Mouse (Mus musculus) ES-Bruce4 (cell line): ENCODE results near the gene Farsa. TPM values are rescaled to one million over a fixed set of nuclear protein-coding genes. Genes with fewer than 3 reads are reported as not detected.

ENCODE experiments used
- H3K27ac ChIP-seq: 2 replicates; pipeline ENCODE4 v1.5.1; 2012; ENCODE audit warnings: low read length, inconsistent platforms; ENCODE audit not compliant: insufficient read depth
- H3K27me3 ChIP-seq: 2 replicates; pipeline ENCODE4 v1.6.1; 2012; ENCODE audit warnings: mild to moderate bottlenecking, low read length, inconsistent platforms; ENCODE audit not compliant: control insufficient read depth, poor library complexity, insufficient read depth, severe bottlenecking
- H3K36me3 ChIP-seq: 2 replicates; pipeline ENCODE4 v1.6.1; 2012; ENCODE audit warnings: inconsistent platforms, mild to moderate bottlenecking, low read length, moderate library complexity; ENCODE audit not compliant: control insufficient read depth, poor library complexity, insufficient read depth, severe bottlenecking
- H3K4me1 ChIP-seq: one replicate; pipeline ENCODE4 v1.8.1; 2011; ENCODE audit warnings: low read length; ENCODE audit not compliant: control insufficient read depth, insufficient read depth
- H3K4me3 ChIP-seq: 2 replicates; pipeline ENCODE4 v1.5.1; 2011; ENCODE audit warnings: low read depth, mild to moderate bottlenecking, low read length
- H3K9ac ChIP-seq: 2 replicates; pipeline ENCODE4 v1.6.1; 2012; ENCODE audit warnings: low read depth, mild to moderate bottlenecking, inconsistent platforms; ENCODE audit not compliant: poor library complexity, severe bottlenecking
- H3K9me3 ChIP-seq: replicated peaks from 2 replicates; pipeline ENCODE4 v1.6.1; 2012; ENCODE audit warnings: mild to moderate bottlenecking, low read length, inconsistent platforms; ENCODE audit not compliant: control insufficient read depth, poor library complexity, insufficient read depth, severe bottlenecking
- CTCF ChIP-seq: IDR thresholded peaks from one replicate; pipeline ENCODE4 v1.8.1; 2011; ENCODE audit warnings: low read depth, low read length
- EP300 ChIP-seq: IDR thresholded peaks from 2 replicates; pipeline ENCODE4 v1.6.1; 2011; ENCODE audit warnings: low read depth, low read length; ENCODE audit not compliant: insufficient read depth
- POLR2A ChIP-seq: IDR thresholded peaks from one replicate; pipeline ENCODE4 v1.8.1; 2011; ENCODE audit warnings: low read length; ENCODE audit not compliant: insufficient read depth
- polyA plus RNA-seq: library from polyadenylated mRNA; stranded (reverse); fragments of >200 nt; gene quantifications from 2 replicates; pipeline ENCODE4 v1.2.4, GENCODE M21; 2011; ENCODE audit warnings: low read depth; ENCODE audit not compliant: missing spikeins, insufficient read depth, insufficient read length

The Farsa gene
- polyA plus RNA-seq, 1 experiment: 50.8 TPM

DNA sequence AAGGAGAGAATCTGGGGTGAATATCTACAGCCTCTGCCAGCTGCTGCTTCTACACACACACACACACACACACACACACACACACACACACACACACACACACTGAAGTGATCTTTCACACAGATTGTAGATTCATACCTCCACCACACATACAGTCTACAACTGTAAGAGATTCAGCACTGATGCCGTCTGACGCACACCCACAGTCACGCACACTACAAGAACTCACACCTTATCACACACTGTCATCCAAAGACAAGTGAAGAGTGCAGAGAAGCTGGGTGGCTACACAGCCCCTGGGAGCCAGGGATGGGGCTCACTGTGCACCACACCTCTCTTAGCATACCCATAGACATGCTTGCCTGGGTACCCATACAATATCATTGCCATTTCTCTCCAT is 43.0 kb upstream of the Farsa start:
- no peak for TF ChIP-seq EP300
- TF ChIP-seq POLR2A: no peak
- no peak for TF ChIP-seq CTCF
- H3K4me3 ChIP-seq: no peak overlapping the region
- no peak overlapping the region for H3K27ac ChIP-seq
- H3K36me3 ChIP-seq: no peaks in the 10 kb centered on the region
- no peak overlapping the region for H3K9ac ChIP-seq
- peaks cover 2% of the 10 kb centered on the region; the same call in 1 of the 2 replicates for H3K9me3 ChIP-seq
- no peaks in the 10 kb centered on the region for H3K4me1 ChIP-seq
- 0 out of 2 replicates have a peak, but pooled peaks cover 2% of the 10 kb centered on the region for H3K27me3 ChIP-seq

DNA sequence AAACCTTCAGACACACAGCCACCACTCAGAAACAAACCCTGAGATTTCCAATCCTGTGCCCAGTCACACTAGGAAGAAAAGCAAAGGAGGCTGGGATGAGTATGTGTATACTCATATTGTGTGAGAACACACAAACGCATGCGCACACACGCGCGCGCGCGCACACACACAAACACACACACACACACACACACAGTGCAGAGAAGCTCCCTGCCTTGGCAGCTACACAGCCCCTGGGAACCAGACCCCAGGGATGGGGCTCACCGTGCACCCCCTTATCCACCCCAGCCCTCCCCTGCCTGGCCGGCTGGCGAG is 42.6 kb upstream of the Farsa start:
- H3K9ac ChIP-seq: no peak overlapping the region
- TF ChIP-seq CTCF: no peak
- no peak for TF ChIP-seq POLR2A
- no peak for TF ChIP-seq EP300
- no peaks in the 10 kb centered on the region for H3K36me3 ChIP-seq
- 0 out of 2 replicates have a peak, but pooled peaks cover 2% of the 10 kb centered on the region for H3K27me3 ChIP-seq
- peaks cover 2% of the 10 kb centered on the region; the same call in 1 of the 2 replicates for H3K9me3 ChIP-seq
- no peak overlapping the region for H3K27ac ChIP-seq
- H3K4me3 ChIP-seq: no peak overlapping the region
- H3K4me1 ChIP-seq: no peaks in the 10 kb centered on the region

DNA sequence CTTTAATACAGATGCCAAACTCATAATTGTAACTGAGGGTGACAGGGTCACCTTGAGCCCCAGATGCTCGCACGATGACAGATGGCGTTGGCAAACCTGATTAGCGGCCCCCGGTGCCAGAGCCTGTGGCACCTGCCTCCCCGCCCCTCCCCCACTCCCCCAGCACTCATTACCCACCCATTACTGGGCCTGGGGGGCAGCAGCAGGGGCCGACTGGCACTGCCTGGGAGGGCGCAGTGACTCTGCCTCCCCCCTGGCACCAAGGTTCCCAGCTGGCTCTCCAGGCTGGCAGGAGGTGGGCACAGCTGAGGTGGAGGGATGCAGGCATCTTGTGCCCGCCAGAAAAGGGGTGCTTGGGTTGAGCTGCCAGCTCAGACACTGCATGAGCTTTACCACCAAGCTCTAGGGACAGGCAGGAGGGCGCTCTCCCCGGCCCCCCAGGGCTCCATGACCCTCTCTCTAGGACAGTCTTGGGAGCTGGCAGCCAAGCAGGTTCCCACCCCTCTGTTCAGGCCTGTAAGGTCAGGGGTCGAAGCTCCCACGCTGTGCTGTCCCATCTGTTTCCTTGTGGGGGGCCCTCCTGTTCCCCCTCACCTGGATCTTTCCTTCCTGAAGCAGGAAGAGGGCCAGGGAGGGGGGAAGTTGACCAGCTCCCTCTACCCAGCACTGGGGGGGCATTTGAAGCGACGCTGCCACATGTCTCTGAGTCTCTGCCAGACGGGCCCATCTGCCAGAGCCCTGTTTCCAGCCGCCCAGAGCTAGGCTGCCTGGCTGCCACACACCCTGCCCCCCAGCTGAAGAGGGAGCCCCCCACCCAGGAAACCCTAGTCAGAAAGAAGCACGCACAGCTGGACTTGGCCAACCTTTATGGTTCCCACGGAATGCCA is 42.0 kb upstream of the Farsa start:
- TF ChIP-seq POLR2A (no peak), EP300 (no peak), CTCF (no peak)
- H3K9me3 ChIP-seq: peaks cover 2% of the 10 kb centered on the region; the same call in 1 of the 2 replicates
- 0 out of 2 replicates have a peak, but pooled peaks cover 2% of the 10 kb centered on the region for H3K27me3 ChIP-seq
- no peaks in the 10 kb centered on the region for H3K4me1 ChIP-seq
- H3K9ac ChIP-seq: no peak overlapping the region
- H3K36me3 ChIP-seq: no peaks in the 10 kb centered on the region
- no peak overlapping the region for H3K4me3 ChIP-seq
- no peak overlapping the region for H3K27ac ChIP-seq

DNA sequence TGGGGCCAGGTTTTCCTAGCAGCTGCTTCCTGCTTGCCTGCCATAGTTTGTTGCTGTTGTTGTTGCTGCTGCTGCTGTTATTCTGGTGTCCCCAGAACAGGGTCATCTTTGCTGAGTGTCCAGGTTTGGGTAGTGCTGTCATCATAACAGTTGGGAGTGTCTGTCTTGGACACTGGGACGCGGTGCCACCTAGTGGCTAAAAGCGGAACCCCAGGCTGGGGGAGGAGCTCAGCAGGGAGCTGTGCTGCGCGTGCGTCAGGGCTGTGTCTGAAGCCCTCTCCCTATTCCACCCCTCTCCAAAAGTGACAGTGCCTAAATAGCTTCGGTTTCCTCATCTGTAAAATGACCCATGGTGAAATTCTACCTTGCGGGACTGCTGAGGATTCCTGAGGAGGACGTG is 41.2 kb upstream of the Farsa start:
- Histone ChIP-seq H3K27ac (no peak overlapping the region), H3K27me3 (0 out of 2 replicates have a peak, but pooled peaks cover 2% of the 10 kb centered on the region), H3K9me3 (peaks cover 2% of the 10 kb centered on the region; the same call in 1 of the 2 replicates), H3K9ac (no peak overlapping the region), H3K4me1 (no peaks in the 10 kb centered on the region), H3K4me3 (no peak overlapping the region), H3K36me3 (no peaks in the 10 kb centered on the region)
- peak; percentile 99 for TF ChIP-seq CTCF
- TF ChIP-seq EP300: no peak

DNA sequence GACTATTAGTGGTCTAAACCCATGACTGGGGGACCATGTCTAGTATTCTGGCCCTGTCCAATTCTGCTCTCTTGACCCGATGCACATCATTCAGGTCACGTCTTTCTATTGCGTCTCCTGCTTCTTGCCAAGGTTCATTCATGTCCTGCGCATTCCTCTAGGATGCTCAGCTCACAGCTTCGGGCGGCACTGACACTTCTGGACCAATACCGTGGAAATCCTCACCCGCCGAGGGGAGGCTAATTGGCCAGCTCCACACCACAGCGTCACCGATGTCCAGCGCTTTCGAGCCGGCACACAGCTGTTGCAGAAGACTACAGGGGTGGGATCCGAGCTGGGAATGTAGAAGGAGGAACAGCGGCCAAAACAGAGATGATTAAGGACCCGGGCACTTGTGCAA is 40.7 kb upstream of the Farsa start:
- Histone ChIP-seq H3K27me3 (0 out of 2 replicates have a peak, but pooled peaks cover under 1% of the 10 kb centered on the region), H3K9ac (0 out of 2 replicates have a peak overlapping the region, but pooled peaks have one; percentile 4)
- no peak for TF ChIP-seq EP300
- TF ChIP-seq POLR2A: no peak
- no peak for TF ChIP-seq CTCF

DNA sequence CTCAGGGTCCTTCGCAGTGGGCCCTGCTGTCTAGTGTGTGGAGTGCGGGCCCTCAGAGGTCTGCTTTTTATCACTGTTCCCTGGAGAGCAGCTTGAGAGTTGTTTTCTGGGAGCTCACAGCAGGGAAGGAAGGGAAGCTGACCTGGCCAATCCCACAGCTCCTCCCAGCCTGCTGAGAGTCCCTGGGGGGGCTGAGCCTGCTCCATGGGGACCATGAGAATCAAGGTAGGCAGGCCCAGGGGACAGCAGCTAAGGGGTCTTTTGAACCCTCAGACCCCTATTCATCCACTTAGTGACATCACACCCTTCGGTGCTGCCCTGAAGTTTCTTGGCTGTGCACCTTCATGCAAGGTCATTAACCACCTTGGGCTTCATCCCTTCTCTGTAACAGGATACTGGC is 34.1 kb upstream of the Farsa start, which contains the start of gene Dand5:
Gene Dand5 (minus strand): TSS at position 101 of the 400 bp plus-strand sequence.
- Histone ChIP-seq H3K4me1 (no peaks in the 10 kb centered on the region), H3K9ac (0 out of 2 replicates have a peak within 1 kb of the TSS, but pooled peaks have one; percentile 2), H3K36me3 (no peaks in the 10 kb centered on the region), H3K9me3 (no peaks in the 10 kb centered on the region), H3K4me3 (no peak within 1 kb of the TSS), H3K27me3 (no peaks in the 10 kb centered on the region), H3K27ac (no peak within 1 kb of the TSS)
- TF ChIP-seq POLR2A (no peak), EP300 (no peak), CTCF (no peak)

More for the DNA sequence above, 40.7 kb upstream of the Farsa start:
- Histone ChIP-seq H3K27ac (no peak overlapping the region), H3K4me3 (peak overlapping the region; percentile 0; the same call in 1 of the 2 replicates), H3K4me1 (no peaks in the 10 kb centered on the region), H3K36me3 (no peaks in the 10 kb centered on the region), H3K9me3 (no peaks in the 10 kb centered on the region)
